Mouse (Mus musculus) brain, embryonic 14.5 days (tissue): ENCODE data around the gene Cipc. TPM values are rescaled to one million over a fixed set of nuclear protein-coding genes. Genes with fewer than 3 reads are reported as not detected.

Experiments used
- DNase-seq: peaks from one replicate; pipeline ENCODE4 v3.0.0-alpha.2; 2011; ENCODE audit warnings: low read depth
- CTCF ChIP-seq: fragments of 200-500 bp; IDR thresholded peaks from 2 replicates; pipeline ENCODE4 v1.5.1; 2012; ENCODE audit warnings: inconsistent platforms, mild to moderate bottlenecking, moderate library complexity, borderline replicate concordance; ENCODE audit not compliant: insufficient read depth, insufficient read length; ENCODE audit errors: extremely low read depth
- POLR2A ChIP-seq: fragments of 200-500 bp; IDR thresholded peaks from 2 replicates; pipeline ENCODE4 v1.6.1; 2012; ENCODE audit warnings: mild to moderate bottlenecking, inconsistent platforms, borderline replicate concordance; ENCODE audit not compliant: poor library complexity, insufficient read depth, insufficient read length, severe bottlenecking; ENCODE audit errors: extremely low read depth
- polyA plus RNA-seq: library from polyadenylated mRNA; depleted of rRNA; stranded (reverse); fragments of >200 nt; gene quantifications from 2 replicates; pipeline ENCODE4 v1.2.3, GENCODE M21; 2012; rRNA removed

The Cipc gene
- polyA plus RNA-seq, 1 experiment = 67.3 TPM

DNA sequence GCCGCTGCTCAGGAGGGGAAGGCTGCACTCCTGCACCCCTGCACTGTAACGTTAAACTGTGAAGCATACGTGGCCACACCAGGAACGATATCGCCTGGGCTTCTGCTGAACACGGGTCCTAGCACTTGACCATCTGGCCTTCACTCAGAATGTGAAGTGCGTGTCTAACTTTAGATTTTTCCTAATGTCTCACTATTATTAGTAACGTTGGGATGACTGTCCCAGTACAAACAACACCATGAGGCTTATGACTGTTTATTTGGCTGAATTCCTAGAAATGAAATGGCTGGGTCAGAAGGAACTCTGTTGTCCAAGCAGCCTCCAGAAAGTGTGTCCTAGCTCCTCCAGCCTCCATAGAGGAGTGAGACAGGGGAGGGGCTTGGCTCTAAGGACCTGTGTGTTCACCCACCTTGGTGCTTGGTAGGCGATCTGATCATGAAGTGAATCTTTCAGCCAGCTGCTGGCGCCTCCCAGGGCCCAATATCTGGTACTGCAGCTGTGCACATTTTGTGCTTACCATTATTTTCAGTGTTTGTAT is 52.5 kb downstream of the Cipc start:
- DNase-seq = no peak
- TF ChIP-seq POLR2A (no peak), CTCF (peak; percentile 37; the same call in 1 of the 2 replicates)

DNA sequence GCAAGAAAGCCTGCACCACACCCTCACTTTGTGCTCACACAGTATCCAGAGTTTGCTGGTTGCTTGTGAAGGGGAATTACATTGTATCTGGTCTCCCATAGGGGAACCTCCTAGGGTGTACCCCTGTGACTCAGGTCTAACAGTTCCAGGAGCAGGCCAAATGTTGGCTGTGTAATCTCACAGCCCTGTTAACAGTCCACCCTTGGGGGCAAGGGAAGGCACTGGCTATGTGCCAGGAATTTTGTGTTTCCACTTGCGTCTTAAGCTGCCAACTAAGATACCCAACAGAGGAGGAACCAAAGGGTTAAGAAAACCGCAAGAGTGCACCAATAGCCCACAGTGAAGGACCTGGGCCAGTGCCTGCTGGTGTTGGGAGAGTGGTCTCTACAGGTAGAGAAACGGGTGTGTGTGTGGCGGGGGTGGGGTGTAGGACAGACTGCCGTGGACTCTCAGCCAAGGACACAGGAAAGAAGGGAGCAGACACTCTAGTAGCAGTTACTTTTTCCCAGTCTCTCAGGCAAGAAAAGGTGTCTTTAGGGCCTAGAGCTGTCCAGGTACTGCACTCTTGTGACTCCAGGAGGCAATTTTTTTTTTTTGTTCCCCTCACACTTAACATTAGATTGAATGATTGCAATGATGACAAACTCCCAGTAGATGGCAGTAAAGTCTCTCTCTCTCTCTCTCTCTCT is 53.5 kb downstream of the Cipc start:
- no peak for TF ChIP-seq POLR2A
- peak; percentile 0; the same call in 1 of the 2 replicates for TF ChIP-seq CTCF
- peak; percentile 81 for DNase-seq

DNA sequence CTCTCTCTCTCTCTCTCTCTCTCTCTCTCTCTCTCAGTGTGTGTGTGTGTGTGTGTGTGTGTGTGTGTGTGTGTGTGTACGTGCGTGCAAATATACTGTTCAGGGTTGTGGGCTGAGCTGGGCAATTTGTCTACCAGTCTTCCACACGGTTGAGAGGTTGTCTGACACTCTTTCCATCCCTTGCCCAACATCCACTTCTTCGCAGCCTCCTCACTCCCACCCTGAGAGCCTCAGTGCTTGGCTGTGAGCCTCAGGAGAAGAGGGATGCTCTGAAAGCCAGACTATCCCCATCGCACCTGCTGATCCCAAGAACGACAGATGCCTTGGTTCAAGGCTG is 54.0 kb downstream of the Cipc start:
- TF ChIP-seq CTCF (no peak), POLR2A (no peak)
- DNase-seq = no peak

DNA sequence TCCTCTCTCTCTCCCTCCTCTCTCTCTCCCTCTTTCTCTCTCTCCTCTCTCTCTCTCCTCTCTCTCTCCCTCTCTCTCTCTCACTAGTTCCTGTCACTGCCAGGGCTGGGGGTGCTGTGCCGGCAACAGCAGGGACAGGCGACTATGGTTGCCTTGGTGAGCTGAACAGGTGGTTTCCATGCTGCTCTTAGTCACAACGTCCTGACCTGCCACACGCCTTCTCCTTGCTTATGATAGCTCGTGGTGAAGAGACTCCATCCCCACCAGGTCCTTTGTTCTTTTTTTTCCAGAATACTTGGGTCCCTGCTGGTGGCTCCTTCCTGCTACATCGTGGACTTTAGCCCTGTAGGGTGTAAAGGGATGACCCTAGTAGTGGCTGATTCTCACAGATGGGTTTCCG is 55.4 kb downstream of the Cipc start:
- no peak for DNase-seq
- TF ChIP-seq POLR2A = no peak
- TF ChIP-seq CTCF = no peak

DNA sequence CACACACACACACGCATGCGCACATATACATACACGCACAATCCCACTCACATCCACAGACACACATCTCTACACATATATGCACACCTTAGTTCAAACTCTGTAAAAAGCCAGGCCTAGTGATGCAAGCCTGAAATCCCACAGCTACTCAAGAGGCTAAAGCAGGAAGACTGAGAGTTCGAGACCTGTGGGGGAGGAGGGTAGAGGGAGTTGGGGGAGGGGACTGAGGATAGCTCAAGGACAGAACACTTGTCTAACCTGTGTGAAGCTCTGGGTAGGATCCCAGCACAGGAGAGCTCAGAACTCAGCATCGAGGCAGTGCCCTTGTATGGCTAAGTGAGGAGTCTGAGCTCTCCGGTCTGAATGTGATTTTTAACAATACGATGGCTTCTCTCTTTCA is 56.0 kb downstream of the Cipc start:
- TF ChIP-seq CTCF (no peak), POLR2A (no peak)

DNA sequence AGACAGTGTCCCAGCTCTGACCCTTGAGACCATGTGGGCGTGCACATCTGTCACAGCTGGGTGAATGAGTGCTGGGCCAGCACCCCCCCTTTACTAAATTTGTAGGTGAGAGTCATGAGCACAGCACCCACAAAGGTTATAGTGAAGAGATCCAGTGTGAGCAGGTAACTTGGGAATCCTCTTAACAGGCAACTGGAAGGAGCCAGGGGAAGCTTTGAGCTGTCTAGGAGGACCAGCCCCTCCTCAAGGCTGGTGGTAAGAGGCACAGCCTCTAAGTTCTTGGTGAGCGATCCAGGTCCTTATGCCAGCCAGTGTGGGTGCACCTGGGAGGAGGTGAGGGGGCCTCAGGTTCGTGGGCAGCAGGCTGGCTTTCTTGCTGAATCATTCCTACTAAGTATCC is 56.8 kb downstream of the Cipc start:
- DNase-seq = no peak
- no peak for TF ChIP-seq POLR2A
- no peak for TF ChIP-seq CTCF

More for the DNA sequence above, 56.0 kb downstream of the Cipc start:
- DNase-seq = no peak

DNA sequence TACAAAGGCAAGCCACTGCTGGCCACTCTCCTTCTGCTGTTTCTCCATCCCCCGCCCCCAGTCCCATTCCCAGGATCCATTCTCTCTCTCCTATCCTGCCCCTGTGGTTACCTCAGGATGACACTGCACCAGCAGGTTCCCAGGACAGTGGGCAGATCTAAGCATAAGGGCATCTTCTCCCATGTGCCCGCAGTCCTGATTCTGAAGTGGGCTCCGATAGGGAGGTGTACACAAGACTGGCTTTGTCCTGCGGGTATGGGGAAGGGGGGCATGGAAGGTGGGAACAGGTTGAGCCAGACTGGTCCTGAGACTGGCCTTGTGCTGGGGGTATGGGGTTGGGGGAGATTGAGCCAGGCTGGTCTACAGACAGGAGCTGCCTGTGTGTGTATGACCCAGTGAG is 57.8 kb downstream of the Cipc start:
- DNase-seq = no peak
- TF ChIP-seq POLR2A = no peak
- TF ChIP-seq CTCF = no peak

Other genes starting within 250 kb of the Cipc start
- 17.3 and 17.8 TPM in 2 replicates for gene Angel1, start 220.6 kb upstream of the Cipc start, polyA plus RNA-seq
- not detected in 2 replicates for gene Lrrc74a, start 212.7 kb upstream of the Cipc start, polyA plus RNA-seq
- gene Irf2bpl, start 62.2 kb upstream of the Cipc start, polyA plus RNA-seq = 77.9 and 97.5 TPM in 2 replicates
- gene Zdhhc22, start 43.4 kb downstream of the Cipc start, polyA plus RNA-seq = 10.0 and 15.5 TPM in 2 replicates
- gene Tmem63c, start 74.3 kb downstream of the Cipc start, polyA plus RNA-seq = 18.1 and 19.6 TPM in 2 replicates
- 1.9 and 2.5 TPM in 2 replicates for gene Ngb, start 155.5 kb downstream of the Cipc start, polyA plus RNA-seq
- gene Gstz1, start 200.1 kb downstream of the Cipc start, polyA plus RNA-seq = 57.3 and 58.2 TPM in 2 replicates
- 19.2 and 19.3 TPM in 2 replicates for gene Pomt2, start 200.9 kb downstream of the Cipc start, polyA plus RNA-seq